Mouse (Mus musculus) neural tube, embryonic 13.5 days (tissue): ENCODE measurements around the gene Rpl19. TPM values are rescaled to one million over a fixed set of nuclear protein-coding genes. Genes with fewer than 3 reads are reported as not detected.
A peak's percentile ranks its signal among the peaks of the same experiment; 100 is the strongest.

Experiments used
- ATAC-seq: fragments of 200-750 bp; cut with Nextera tagmentation; 2 replicates; pipeline ENCODE4 v1.8.0; 2017; ENCODE audit warnings: low read depth, mild to moderate bottlenecking, moderate TSS enrichment, moderate library complexity
- H3K27ac ChIP-seq: fragments of 300-500 bp; sonication (generic); replicated peaks from 2 replicates; pipeline ENCODE4 v1.5.1; 2015; ENCODE audit warnings: moderate library complexity, mild to moderate bottlenecking, inconsistent platforms
- H3K27me3 ChIP-seq: fragments of 300-500 bp; sonication (generic); 2 replicates; pipeline ENCODE4 v1.6.1; 2015; ENCODE audit warnings: mild to moderate bottlenecking, inconsistent platforms
- H3K36me3 ChIP-seq: fragments of 300-500 bp; sonication (generic); 2 replicates; pipeline ENCODE4 v1.6.1; 2015; ENCODE audit warnings: mild to moderate bottlenecking, inconsistent platforms
- H3K4me1 ChIP-seq: fragments of 300-500 bp; sonication (generic); replicated peaks from 2 replicates; pipeline ENCODE4 v1.6.1; 2015; ENCODE audit warnings: inconsistent platforms
- H3K4me2 ChIP-seq: fragments of 300-500 bp; sonication (generic); 2 replicates; pipeline ENCODE4 v1.6.1; 2015; ENCODE audit warnings: inconsistent platforms, mild to moderate bottlenecking, moderate library complexity
- H3K4me3 ChIP-seq: fragments of 300-500 bp; sonication (generic); 2 replicates; pipeline ENCODE4 v1.5.1; 2015; ENCODE audit warnings: mild to moderate bottlenecking, inconsistent platforms
- H3K9ac ChIP-seq: fragments of 300-500 bp; sonication (generic); 2 replicates; pipeline ENCODE4 v1.6.1; 2015; ENCODE audit warnings: moderate library complexity, mild to moderate bottlenecking, inconsistent platforms
- H3K9me3 ChIP-seq: fragments of 300-500 bp; sonication (generic); 2 replicates; pipeline ENCODE4 v1.6.1; 2016; ENCODE audit warnings: inconsistent platforms
- WGBS: fragments of 180-500 bp; shearing (Covaris S2); methylation state at CpG from one replicate; pipeline ENCODE4 v1.1.7; 2015; 5-methylcytosine and 5-hydroxymethylcytosine counted together
- polyA plus RNA-seq: library from polyadenylated mRNA; unstranded; fragments of >200 nt; fragmentation: Nextera tagmentation; extraction: Ambion mirVana; gene quantifications from 2 replicates; pipeline ENCODE4 v1.2.1, GENCODE M21; 2015

Rpl19 gene
- polyA plus RNA-seq, 1 experiment from 2014 or later = 722 TPM

DNA sequence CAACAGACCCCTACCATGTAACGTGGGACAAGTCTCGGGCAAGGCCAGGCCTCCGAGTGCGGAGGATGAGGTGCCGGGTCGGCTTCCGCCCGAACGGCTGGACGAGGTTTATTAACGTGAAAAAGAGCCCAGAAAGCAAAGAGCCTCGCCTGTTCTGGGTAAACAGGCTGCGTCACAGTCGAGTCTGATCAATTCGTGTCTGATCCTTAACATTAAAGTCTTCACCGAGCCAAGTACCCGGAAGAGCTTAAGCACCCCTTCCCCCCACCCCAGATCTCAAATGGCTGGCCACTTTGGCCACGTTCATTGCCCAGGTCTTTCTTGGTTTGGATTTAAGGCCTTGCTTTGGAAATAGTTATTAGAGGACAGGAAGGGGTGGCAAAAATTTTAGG is 783 bp downstream of the Rpl19 start:
- Histone ChIP-seq H3K27ac (peak overlapping the region; percentile 92), H3K27me3 (no peaks in the 10 kb centered on the region), H3K9me3 (no peaks in the 10 kb centered on the region), H3K36me3 (peaks cover 33% of the 10 kb centered on the region), H3K4me1 (peaks cover 37% of the 10 kb centered on the region), H3K9ac (peak overlapping the region; percentile 98), H3K4me3 (peak overlapping the region; percentile 81), H3K4me2 (peak overlapping the region; percentile 92)
- WGBS = 0% methylated on average over 18 of the region's 18 CpGs
- no peak for ATAC-seq

- ATAC-seq = no peak
- 22% methylated on average over 7 of the region's 7 CpGs for WGBS
- peaks cover 33% of the 10 kb centered on the region for H3K36me3 ChIP-seq
Observed at GRCm38 (mm10) chr11:98027785-98028184, 1.3 kb downstream of the Rpl19 start.

GRCm38 (mm10) chr11:98030701-98031442 is 4.4 kb downstream of the Rpl19 start:
- Histone ChIP-seq H3K9me3 (no peaks in the 10 kb centered on the region), H3K9ac (no peak overlapping the region), H3K4me1 (peaks cover 39% of the 10 kb centered on the region), H3K4me2 (no peak overlapping the region), H3K4me3 (no peak overlapping the region), H3K27me3 (no peaks in the 10 kb centered on the region), H3K36me3 (peaks cover 33% of the 10 kb centered on the region), H3K27ac (peak overlapping the region; percentile 38; the same call in 1 of the 2 replicates)
- WGBS = 41% methylated on average over 5 of the region's 5 CpGs
- no peak for ATAC-seq

More at GRCm38 (mm10) chr11:98027785-98028184, 1.3 kb downstream of the Rpl19 start:
- Histone ChIP-seq H3K4me3 (peak overlapping the region; percentile 81), H3K27ac (0 out of 2 replicates have a peak overlapping the region, but pooled peaks have one; percentile 92), H3K9me3 (no peaks in the 10 kb centered on the region), H3K9ac (peak overlapping the region; percentile 98), H3K4me2 (peak overlapping the region; percentile 92), H3K4me1 (peaks cover 37% of the 10 kb centered on the region), H3K27me3 (no peaks in the 10 kb centered on the region)

DNA sequence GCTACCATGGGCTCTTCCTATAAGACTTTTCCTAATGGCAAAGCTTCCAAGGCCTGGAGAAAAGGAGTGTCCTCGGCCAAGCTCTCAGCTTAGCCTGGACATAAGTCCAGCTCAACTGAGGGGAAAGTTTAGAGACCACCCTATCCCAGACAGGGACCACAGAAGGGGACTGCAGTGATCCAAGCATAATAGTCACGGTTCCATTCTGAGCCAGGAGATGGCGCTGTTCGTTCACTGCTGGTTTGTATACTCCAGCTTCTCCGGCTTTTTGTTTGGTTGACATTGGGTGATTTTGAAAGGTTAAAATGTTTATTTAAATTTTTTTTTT is 4.9 kb downstream of the Rpl19 start:
- Histone ChIP-seq H3K27me3 (peaks cover under 1% of the 10 kb centered on the region; the same call in 1 of the 2 replicates), H3K27ac (peak overlapping the region; percentile 38; the same call in 1 of the 2 replicates), H3K4me3 (no peak overlapping the region), H3K9ac (no peak overlapping the region), H3K4me1 (peaks cover 41% of the 10 kb centered on the region), H3K9me3 (no peaks in the 10 kb centered on the region), H3K4me2 (no peak overlapping the region), H3K36me3 (peaks cover 33% of the 10 kb centered on the region)
- 0 out of 2 replicates have a peak, but pooled peaks have one; percentile 41 for ATAC-seq
- 2% methylated on average over 5 of the region's 5 CpGs for WGBS

DNA sequence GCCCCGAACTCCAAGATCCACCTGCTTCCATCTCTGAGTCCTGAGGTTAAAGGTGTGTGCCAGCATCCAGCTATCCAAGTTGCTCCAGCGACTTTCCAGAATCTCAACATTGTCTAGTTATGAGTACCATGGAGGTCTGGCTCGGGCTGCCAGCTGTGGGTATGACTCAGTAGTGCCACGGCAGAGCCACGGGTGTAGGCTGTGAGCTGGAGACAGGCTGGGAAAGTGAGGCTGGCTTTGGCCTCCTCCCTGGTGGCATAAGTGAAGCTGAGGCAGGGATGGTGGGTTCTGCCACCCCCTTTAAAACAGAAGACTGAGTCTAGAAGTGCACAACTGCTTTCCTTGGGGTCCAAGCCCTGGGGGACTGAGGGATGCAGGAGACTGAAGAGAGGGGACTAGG is 7.6 kb downstream of the Rpl19 start:
- Histone ChIP-seq H3K4me2 (no peak overlapping the region), H3K9me3 (no peaks in the 10 kb centered on the region), H3K4me1 (peaks cover 28% of the 10 kb centered on the region), H3K9ac (no peak overlapping the region), H3K4me3 (no peak overlapping the region), H3K36me3 (peaks cover 38% of the 10 kb centered on the region), H3K27me3 (peaks cover 16% of the 10 kb centered on the region; the same call in 1 of the 2 replicates), H3K27ac (no peak overlapping the region)
- ATAC-seq = no peak
- WGBS = 90% methylated on average over 5 of the region's 5 CpGs

DNA sequence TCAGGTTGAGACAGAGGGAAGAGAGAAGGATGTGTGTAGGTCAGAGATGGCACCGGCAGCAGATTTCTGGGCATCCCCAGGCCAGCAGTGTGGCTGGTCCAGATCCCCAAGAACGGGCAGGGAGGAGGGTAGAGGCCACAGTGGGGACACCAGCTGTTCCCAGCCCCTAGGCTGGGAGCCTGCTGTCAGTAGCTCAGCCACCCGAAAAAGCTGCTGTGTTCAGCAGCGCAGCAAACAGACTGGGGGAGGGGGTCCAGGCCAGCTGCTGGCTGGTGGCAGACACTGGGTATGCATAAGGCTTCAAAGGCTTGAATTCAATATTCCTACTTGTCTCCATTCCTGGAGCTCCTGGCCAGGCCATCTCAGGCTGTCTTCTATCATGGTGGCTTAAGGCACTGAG is 8.3 kb downstream of the Rpl19 start:
- ATAC-seq = 0 out of 2 replicates have a peak, but pooled peaks have one; percentile 6
- WGBS = 21% methylated on average over 4 of the region's 4 CpGs
- Histone ChIP-seq H3K9ac (peak overlapping the region; percentile 4; the same call in 1 of the 2 replicates), H3K27me3 (peaks cover 16% of the 10 kb centered on the region; the same call in 1 of the 2 replicates), H3K9me3 (no peaks in the 10 kb centered on the region), H3K27ac (peak overlapping the region; percentile 77), H3K4me3 (no peak overlapping the region), H3K4me1 (peaks cover 28% of the 10 kb centered on the region), H3K36me3 (peaks cover 33% of the 10 kb centered on the region), H3K4me2 (no peak overlapping the region)

GRCm38 (mm10) chr11:98035977-98036377 is 9.5 kb downstream of the Rpl19 start:
- peaks cover 16% of the 10 kb centered on the region; the same call in 1 of the 2 replicates for H3K27me3 ChIP-seq
- WGBS = under 1% methylated on average over 26 of the region's 27 CpGs
- peak overlapping the region; percentile 77 for H3K27ac ChIP-seq
- H3K9me3 ChIP-seq = no peaks in the 10 kb centered on the region
- peak overlapping the region; percentile 69 for H3K9ac ChIP-seq
- peak; percentile 38; the same call in 1 of the 2 replicates for ATAC-seq
- H3K4me1 ChIP-seq = peaks cover 28% of the 10 kb centered on the region
- H3K36me3 ChIP-seq = peaks cover 28% of the 10 kb centered on the region
- H3K4me2 ChIP-seq = peak overlapping the region; percentile 70
- H3K4me3 ChIP-seq = peak overlapping the region; percentile 33

GRCm38 (mm10) chr11:98037871-98038270 is 11.4 kb downstream of the Rpl19 start:
- no peak for ATAC-seq
- WGBS = 60% methylated on average over 14 of the region's 14 CpGs
- H3K4me2 ChIP-seq = no peak overlapping the region
- peaks cover 16% of the 10 kb centered on the region; the same call in 1 of the 2 replicates for H3K27me3 ChIP-seq
- peaks cover 24% of the 10 kb centered on the region for H3K4me1 ChIP-seq
- peaks cover 28% of the 10 kb centered on the region for H3K36me3 ChIP-seq
- H3K9me3 ChIP-seq = no peaks in the 10 kb centered on the region
- no peak overlapping the region for H3K27ac ChIP-seq
- no peak overlapping the region for H3K4me3 ChIP-seq
- no peak overlapping the region for H3K9ac ChIP-seq

DNA sequence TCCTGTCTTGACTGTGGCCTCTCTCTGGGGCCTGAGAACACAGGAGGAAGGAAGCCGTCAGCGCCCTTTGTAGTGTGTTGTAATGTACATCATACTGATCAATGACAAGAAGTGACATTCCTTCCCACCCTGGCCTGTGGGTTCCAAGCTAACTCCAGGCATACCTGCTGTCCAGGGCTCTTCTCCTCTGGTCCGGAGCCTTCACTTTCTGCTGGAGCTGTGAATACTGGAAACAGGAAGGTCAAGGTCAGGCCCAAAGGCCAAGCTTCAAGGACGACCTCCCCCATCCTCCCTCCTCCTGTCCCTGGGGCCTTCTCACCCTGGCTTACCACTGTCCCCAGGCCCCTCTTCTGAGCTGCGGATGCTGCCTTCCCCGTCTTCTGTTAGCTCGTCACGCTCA is 14.5 kb downstream of the Rpl19 start:
- H3K4me3 ChIP-seq = no peak overlapping the region
- WGBS = 67% methylated on average over 8 of the region's 8 CpGs

DNA sequence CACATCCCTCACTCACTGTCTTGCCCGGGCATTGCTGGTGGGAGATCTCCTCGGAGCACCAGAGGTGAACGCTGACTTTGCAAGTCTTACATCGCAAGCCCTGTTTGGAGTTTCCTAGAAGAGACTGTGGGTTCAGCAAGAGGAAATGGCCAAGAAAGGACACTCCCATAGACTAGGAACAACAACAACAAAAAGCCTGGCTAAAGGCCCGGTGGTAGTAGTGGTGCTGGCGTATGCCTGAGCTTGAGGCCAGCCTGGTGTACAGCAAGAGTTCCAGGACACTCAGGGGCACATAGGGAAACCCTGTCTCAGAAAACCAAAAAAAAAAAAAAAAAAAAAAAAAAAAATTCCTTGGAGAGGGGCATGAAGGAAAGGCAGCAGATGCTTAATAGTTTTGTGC is 16.2 kb downstream of the Rpl19 start:
- no peak overlapping the region for H3K4me3 ChIP-seq
- no peak overlapping the region for H3K4me2 ChIP-seq
- no peaks in the 10 kb centered on the region for H3K9me3 ChIP-seq
- H3K27me3 ChIP-seq = 0 out of 2 replicates have a peak, but pooled peaks cover 2% of the 10 kb centered on the region
- H3K4me1 ChIP-seq = no peaks in the 10 kb centered on the region
- H3K9ac ChIP-seq = no peak overlapping the region
- H3K27ac ChIP-seq = no peak overlapping the region
- ATAC-seq = no peak
- peaks cover 20% of the 10 kb centered on the region for H3K36me3 ChIP-seq
- WGBS = 86% methylated on average over 6 of the region's 6 CpGs

More for the DNA sequence above, 14.5 kb downstream of the Rpl19 start:
- Histone ChIP-seq H3K4me2 (no peak overlapping the region), H3K36me3 (peaks cover 28% of the 10 kb centered on the region), H3K27me3 (peaks cover 16% of the 10 kb centered on the region; the same call in 1 of the 2 replicates), H3K9ac (no peak overlapping the region), H3K27ac (no peak overlapping the region), H3K9me3 (no peaks in the 10 kb centered on the region), H3K4me1 (peaks cover 7% of the 10 kb centered on the region)
- no peak for ATAC-seq

- peaks cover under 1% of the 10 kb centered on the region; the same call in 1 of the 2 replicates for H3K27me3 ChIP-seq
- H3K36me3 ChIP-seq = peaks cover 14% of the 10 kb centered on the region
- no peak for ATAC-seq
- H3K9me3 ChIP-seq = no peaks in the 10 kb centered on the region
- no peak overlapping the region for H3K9ac ChIP-seq
- H3K4me2 ChIP-seq = no peak overlapping the region
- WGBS = 79% methylated on average over 5 of the region's 5 CpGs
- no peak overlapping the region for H3K4me3 ChIP-seq
- H3K27ac ChIP-seq = no peak overlapping the region
- no peaks in the 10 kb centered on the region for H3K4me1 ChIP-seq
Observed at GRCm38 (mm10) chr11:98044074-98044473, 17.6 kb downstream of the Rpl19 start.

- no peak for ATAC-seq
- no peak overlapping the region for H3K4me2 ChIP-seq
- H3K36me3 ChIP-seq = 0 out of 2 replicates have a peak, but pooled peaks cover 5% of the 10 kb centered on the region
- peaks cover 11% of the 10 kb centered on the region for H3K27me3 ChIP-seq
- H3K9ac ChIP-seq = no peak overlapping the region
- H3K27ac ChIP-seq = no peak overlapping the region
- no peak overlapping the region for H3K4me3 ChIP-seq
- no peaks in the 10 kb centered on the region for H3K9me3 ChIP-seq
- H3K4me1 ChIP-seq = peaks cover 6% of the 10 kb centered on the region
- 66% methylated on average over 4 of the region's 4 CpGs for WGBS
Observed at GRCm38 (mm10) chr11:98045596-98045995, 19.1 kb downstream of the Rpl19 start.
